Mouse (Mus musculus): ENCODE data around the gene Gm45717. TPM values are rescaled to one million over a fixed set of nuclear protein-coding genes. Genes with fewer than 3 reads are reported as not detected.
A peak's percentile ranks its signal among the peaks of the same experiment; 100 is the strongest.

Gene Gm45717
- 0.96 TPM in 1 of 2 replicates, not detected in the other for polyA plus RNA-seq (2015; fragmentation: Nextera tagmentation; extraction: Ambion mirVana)

DNA sequence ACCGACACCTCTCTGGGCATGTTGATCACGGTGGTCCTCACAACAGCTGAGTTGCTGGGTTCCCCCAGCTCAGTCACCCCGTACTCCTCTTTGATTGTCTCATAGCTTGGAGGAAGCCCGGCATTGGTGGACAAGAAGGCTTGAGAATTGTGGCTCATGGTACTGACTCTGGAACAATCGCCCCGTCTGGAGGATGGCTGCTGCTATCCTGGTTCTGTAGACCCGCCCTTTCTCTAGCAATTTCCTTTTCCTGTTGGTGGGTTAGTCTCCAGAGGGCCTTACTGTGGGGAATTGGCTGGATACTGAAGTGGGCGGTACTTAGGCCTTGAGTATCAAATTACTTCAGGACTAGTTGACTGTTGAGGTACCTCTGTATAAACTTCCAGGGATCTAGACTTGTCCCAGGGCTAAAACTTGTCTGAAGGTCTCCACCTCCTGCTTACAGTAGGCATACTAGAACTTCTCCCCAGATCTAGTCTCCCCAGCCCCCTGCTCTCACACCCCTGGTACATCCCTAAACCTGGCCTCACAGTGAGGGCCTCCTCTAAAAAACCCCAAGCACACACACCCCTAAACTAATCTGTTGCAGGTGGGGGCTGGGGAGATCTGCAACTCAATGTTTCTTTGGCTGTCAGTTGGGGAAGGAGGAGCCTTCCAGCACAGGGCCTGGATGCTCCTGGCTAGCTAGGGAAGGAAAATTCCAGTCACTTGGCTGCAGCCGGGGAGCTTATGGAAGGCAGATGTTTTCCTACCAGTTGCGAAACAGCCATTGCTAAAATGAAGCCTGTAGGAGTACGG, at the start of gene Gm45717, which contains the start of gene Ifitm2:
Gm45717 (minus strand) TSS at position 180 of the 798 bp plus-strand sequence.
Ifitm2 (minus strand) TSS at position 230 of the 798 bp plus-strand sequence.
- H3K36me3 ChIP-seq, result peaks cover 7% of the 10 kb centered on the region; the same call in 1 of the 2 replicates
- H3K4me2 ChIP-seq (replicated peaks), result peak within 1 kb of the TSS; percentile 82
- WGBS, result 5% methylated on average over 11 of the region's 11 CpGs
- peaks cover 58% of the 10 kb centered on the region for H3K4me1 ChIP-seq
- no peaks in the 10 kb centered on the region for H3K9me3 ChIP-seq (replicated peaks)
- H3K9ac ChIP-seq, result peak within 1 kb of the TSS; percentile 74
- H3K4me3 ChIP-seq (replicated peaks), result peak within 1 kb of the TSS; percentile 66
- peak; percentile 90 for ATAC-seq (ENCODE audit: insufficient number of reproducible peaks, low FRiP score, low TSS enrichment, low read depth)
- peak within 1 kb of the TSS; percentile 98 for H3K27ac ChIP-seq (replicated peaks)
- H3K27me3 ChIP-seq, result no peaks in the 10 kb centered on the region

DNA sequence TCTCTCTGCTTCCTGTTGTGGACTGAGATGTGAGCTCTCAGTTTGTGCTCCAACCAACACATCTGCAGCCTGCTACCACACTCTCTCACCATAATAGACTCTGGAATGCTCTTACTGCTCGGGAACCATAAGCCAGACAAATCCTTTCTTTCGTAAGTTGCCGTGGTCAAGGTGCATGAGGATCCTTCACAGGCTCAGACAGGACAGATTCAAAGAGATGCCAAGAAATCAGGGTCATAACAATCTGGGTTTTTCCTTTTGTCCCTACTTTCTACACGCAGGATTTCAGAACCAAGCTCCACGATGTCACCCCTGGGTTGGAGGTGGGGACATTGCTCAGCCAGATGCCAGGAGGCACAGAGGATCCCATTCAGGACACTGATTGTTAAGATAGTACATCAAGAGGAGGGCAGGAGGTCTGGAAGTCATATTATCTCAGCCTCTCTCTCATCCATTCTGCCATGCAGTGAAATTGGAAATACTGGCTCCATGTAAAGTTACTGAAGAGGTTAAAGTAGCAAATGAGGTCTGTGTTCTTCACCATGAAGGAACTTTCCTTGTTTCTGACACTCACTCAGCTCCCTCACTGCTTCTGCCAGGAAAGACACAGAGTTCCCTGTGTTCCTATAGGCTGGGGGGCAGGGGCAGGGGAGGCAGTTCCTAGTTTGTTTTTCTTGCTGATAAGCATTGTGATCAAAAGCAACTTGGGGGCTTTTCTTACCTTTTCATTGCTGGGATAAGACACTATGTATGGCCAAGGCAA, 47.7 kb upstream of the Gm45717 start:
- peaks cover 5% of the 10 kb centered on the region for H3K4me1 ChIP-seq
- no peaks in the 10 kb centered on the region for H3K27me3 ChIP-seq
- H3K4me2 ChIP-seq (replicated peaks), result no peak overlapping the region
- 76% methylated on average over 5 of the region's 5 CpGs for WGBS
- no peak overlapping the region for H3K9ac ChIP-seq
- H3K36me3 ChIP-seq, result no peaks in the 10 kb centered on the region
- H3K4me3 ChIP-seq (replicated peaks), result no peak overlapping the region
- H3K27ac ChIP-seq (replicated peaks), result no peak overlapping the region
- H3K9me3 ChIP-seq (replicated peaks), result no peaks in the 10 kb centered on the region
- ATAC-seq (ENCODE audit: insufficient number of reproducible peaks, low FRiP score, low TSS enrichment, low read depth), result no peak

DNA sequence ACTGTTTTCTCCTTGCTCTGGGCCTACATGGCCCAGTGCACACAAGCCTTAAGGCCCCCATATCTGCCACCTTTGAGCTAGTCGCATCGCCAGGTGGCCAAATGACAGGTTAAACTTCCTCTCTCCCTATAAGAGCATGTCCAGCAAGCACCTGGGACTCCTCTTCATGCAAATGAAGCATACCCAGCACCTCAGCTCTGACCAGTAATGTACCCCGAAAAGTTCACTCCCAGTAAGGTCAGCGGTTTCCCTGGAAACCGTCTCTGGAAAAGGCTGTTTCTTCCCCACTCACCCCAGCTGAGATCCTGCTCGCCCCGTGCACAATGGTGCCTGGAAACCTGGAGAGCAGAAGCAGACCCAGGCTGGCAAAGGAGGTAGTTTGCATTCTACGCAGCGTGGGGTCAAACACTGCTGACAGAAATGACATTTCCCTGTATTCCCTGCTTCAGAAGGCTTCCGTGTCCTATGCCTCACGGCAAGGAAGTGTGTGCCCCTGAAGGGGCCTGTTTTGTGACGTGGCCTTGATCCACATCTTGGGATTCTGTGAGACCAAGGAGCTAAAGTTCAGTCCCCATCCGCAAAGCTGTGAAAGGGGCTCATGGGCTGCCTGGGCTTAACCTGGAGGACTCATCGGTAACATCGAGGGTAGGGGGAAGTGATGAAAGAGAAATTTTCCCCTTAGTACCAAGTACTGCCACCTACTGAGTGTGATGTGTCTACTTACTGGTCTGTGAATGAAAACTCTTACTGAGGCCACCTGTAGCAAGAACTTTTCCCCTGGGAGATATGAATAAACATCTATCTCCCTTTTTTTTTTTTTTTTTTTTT, 45.4 kb upstream of the Gm45717 start:
- Histone ChIP-seq H3K9me3 (replicated peaks) (no peaks in the 10 kb centered on the region), H3K27me3 (no peaks in the 10 kb centered on the region), H3K27ac (replicated peaks) (no peak overlapping the region), H3K9ac (no peak overlapping the region), H3K4me1 (no peaks in the 10 kb centered on the region), H3K36me3 (no peaks in the 10 kb centered on the region), H3K4me3 (replicated peaks) (no peak overlapping the region), H3K4me2 (replicated peaks) (no peak overlapping the region)
- 74% methylated on average over 15 of the region's 15 CpGs for WGBS
- ATAC-seq (ENCODE audit: insufficient number of reproducible peaks, low FRiP score, low TSS enrichment, low read depth), result no peak

DNA sequence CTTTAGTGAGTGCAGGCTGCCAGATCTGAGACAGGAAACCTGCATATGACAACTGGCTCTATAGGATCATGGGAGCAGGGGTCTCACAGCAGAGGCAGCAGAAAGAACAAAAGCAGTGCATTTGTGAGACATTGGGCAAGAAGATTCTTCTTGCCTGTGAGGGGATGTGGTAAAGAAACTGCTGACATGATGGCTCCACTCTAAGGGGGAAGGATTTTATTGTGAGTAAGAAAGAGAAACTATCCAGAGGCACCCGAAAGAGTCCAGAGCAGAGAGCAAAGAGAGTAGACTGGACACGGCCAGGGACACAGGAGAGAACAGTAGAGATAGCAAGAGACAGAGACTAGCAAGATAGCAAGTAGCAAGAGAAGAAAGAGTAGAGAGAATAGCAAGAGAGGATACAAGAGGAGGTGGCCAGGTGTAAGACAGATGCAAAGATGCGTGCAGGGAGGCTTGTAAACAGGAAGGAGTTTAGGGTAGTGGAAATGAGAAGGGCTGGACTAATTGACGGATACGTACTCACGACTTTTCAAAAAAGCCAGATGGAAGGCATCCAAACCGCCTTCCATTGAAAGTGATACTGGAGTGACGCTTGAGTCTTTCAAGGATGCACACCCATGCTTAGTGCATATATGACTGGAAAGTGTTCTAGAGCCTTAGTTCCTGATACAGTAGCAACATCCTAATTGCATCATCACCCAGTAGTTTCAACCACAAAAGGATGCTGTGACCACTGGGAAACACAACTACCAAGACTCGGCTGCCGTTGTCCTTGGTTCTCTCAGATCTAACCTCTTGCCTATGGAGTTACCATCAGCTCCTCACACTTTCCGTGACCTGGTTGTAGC, 43.3 kb upstream of the Gm45717 start:
- no peak overlapping the region for H3K9ac ChIP-seq
- no peak overlapping the region for H3K4me3 ChIP-seq (replicated peaks)
- H3K4me1 ChIP-seq, result no peaks in the 10 kb centered on the region
- H3K27ac ChIP-seq (replicated peaks), result no peak overlapping the region
- no peak for ATAC-seq (ENCODE audit: insufficient number of reproducible peaks, low FRiP score, low TSS enrichment, low read depth)
- no peak overlapping the region for H3K4me2 ChIP-seq (replicated peaks)
- H3K27me3 ChIP-seq, result no peaks in the 10 kb centered on the region
- H3K36me3 ChIP-seq, result no peaks in the 10 kb centered on the region
- H3K9me3 ChIP-seq (replicated peaks), result no peaks in the 10 kb centered on the region
- 85% methylated on average over 11 of the region's 11 CpGs for WGBS

DNA sequence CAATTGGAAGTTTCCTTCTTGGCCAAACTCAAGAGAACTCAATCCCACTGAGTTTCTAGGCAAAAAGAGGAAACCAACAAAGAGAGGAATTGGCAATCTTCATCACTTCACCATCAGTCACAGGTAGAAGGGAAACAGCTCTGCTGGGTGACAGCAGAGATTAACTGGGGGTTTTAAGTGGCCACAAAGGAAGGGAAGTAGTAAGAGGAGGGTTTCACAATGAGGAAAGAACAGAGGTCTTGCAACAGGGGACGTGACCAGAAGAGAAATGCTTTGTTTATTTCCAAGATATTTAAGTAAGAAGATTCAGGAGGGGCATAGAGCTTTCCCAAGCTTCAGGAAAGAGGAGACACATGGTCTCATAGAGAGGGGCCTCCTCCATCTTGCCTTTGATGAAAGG, 42.1 kb upstream of the Gm45717 start:
- Histone ChIP-seq H3K27me3 (no peaks in the 10 kb centered on the region), H3K27ac (replicated peaks) (no peak overlapping the region), H3K4me1 (no peaks in the 10 kb centered on the region), H3K9me3 (replicated peaks) (no peaks in the 10 kb centered on the region), H3K9ac (no peak overlapping the region), H3K36me3 (no peaks in the 10 kb centered on the region), H3K4me3 (replicated peaks) (no peak overlapping the region), H3K4me2 (replicated peaks) (no peak overlapping the region)
- WGBS, result 63% methylated on average over 1 of the region's 1 CpGs
- ATAC-seq (ENCODE audit: insufficient number of reproducible peaks, low FRiP score, low TSS enrichment, low read depth), result no peak

DNA sequence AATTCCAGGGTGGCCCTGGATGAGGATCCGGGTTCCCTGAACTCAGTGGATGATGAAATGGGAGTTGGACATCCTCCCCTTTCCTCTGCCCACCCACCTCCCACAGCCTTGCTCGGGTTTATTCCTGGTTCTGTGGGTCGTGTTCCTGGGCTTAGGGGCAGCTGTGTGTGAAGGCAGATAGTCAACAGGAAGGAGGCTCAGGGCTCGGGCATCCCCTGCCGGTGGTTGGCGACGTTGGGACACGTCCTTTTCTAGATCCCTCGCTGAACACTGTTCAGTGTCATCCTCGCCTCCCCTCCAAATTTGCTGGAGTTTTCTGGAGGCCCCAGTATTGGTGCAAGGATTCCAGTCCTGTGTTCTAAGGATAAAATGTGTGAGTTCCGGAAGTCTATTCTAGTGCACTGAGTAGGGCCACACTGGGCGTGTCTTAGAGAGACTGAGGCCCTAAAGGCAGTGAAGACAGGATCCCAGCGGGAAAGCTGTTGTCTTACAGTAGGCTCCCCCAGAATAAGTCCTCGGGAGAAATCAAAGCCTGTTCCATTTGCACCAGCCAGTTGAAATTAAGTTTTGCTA, 35.5 kb upstream of the Gm45717 start:
- ATAC-seq (ENCODE audit: insufficient number of reproducible peaks, low FRiP score, low TSS enrichment, low read depth), result no peak
- no peaks in the 10 kb centered on the region for H3K9me3 ChIP-seq (replicated peaks)
- H3K4me3 ChIP-seq (replicated peaks), result no peak overlapping the region
- H3K9ac ChIP-seq, result no peak overlapping the region
- H3K36me3 ChIP-seq, result no peaks in the 10 kb centered on the region
- H3K4me1 ChIP-seq, result 0 out of 2 replicates have a peak, but pooled peaks cover 8% of the 10 kb centered on the region
- no peak overlapping the region for H3K4me2 ChIP-seq (replicated peaks)
- no peaks in the 10 kb centered on the region for H3K27me3 ChIP-seq
- H3K27ac ChIP-seq (replicated peaks), result no peak overlapping the region
- 84% methylated on average over 14 of the region's 14 CpGs for WGBS

DNA sequence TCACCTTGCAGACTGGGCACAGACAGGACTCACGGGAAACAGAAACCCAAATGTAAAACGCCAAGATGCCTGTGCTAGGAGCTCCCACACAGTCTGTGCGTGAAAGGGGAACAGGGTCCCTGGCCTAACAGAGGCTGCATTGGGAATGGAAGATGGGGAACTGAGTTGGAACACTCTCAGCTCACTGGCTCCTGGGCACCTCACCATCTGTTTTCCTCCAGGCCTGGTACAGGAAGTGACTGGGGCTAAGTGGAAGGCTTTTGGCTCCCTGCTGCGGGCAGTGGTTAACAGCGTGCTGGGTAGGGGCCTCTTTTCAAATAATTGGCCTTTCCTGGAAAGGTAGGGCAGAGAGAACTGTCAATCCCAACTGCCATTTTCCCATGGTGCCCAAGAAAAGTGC, 34.9 kb upstream of the Gm45717 start:
- Histone ChIP-seq H3K9me3 (replicated peaks) (no peaks in the 10 kb centered on the region), H3K27ac (replicated peaks) (no peak overlapping the region), H3K9ac (no peak overlapping the region), H3K4me3 (replicated peaks) (no peak overlapping the region), H3K36me3 (no peaks in the 10 kb centered on the region), H3K4me1 (0 out of 2 replicates have a peak, but pooled peaks cover 8% of the 10 kb centered on the region), H3K27me3 (no peaks in the 10 kb centered on the region), H3K4me2 (replicated peaks) (no peak overlapping the region)
- ATAC-seq (ENCODE audit: insufficient number of reproducible peaks, low FRiP score, low TSS enrichment, low read depth), result no peak
- 55% methylated on average over 5 of the region's 5 CpGs for WGBS

DNA sequence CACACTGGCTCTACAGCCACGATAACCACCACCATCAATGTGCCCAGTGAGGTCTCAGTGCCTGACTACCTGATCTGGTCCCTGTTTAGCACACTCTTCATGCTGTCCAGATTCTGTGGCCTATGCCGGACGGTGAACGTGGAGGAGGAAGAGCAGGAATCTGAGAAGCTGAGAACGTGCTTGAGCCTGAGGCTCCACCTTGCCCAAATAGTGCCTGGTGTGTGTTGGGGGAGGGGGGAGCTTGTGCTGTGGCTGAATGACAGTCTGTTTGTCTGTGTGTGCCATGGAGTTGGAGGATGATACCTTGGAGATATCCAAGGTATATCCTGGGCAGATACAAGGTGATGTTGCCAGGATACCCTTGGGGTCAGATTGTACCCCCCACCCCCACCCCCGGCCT, 34.4 kb upstream of the Gm45717 start:
- H3K27ac ChIP-seq (replicated peaks), result peak overlapping the region; percentile 14; the same call in 1 of the 2 replicates
- 46% methylated on average over 6 of the region's 6 CpGs for WGBS

DNA sequence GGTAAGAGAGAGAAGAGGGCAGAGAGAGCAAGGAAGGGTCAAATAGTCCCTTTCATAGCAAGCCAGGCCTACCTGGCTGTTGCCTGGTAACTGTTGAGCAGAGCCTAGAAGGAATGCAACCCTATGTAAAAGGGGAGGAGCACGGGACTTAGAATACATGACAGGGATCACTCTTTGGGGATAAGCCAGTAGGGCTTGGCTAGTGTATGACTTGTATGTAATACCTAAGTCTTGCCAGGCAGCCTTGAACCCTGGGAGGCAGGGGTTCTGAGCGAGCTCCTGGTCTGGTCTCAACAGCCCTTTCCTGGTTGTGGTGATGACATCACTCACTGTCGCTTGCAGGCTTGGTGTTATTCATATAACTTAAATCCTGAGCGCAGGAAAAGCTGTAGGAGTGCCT, 33.3 kb upstream of the Gm45717 start:
- H3K27ac ChIP-seq (replicated peaks), result no peak overlapping the region
- H3K4me2 ChIP-seq (replicated peaks), result no peak overlapping the region
- H3K36me3 ChIP-seq, result no peaks in the 10 kb centered on the region
- no peak overlapping the region for H3K4me3 ChIP-seq (replicated peaks)
- 72% methylated on average over 4 of the region's 4 CpGs for WGBS
- no peaks in the 10 kb centered on the region for H3K27me3 ChIP-seq
- H3K9ac ChIP-seq, result no peak overlapping the region
- no peaks in the 10 kb centered on the region for H3K9me3 ChIP-seq (replicated peaks)
- H3K4me1 ChIP-seq, result 0 out of 2 replicates have a peak, but pooled peaks cover 8% of the 10 kb centered on the region
- no peak for ATAC-seq (ENCODE audit: insufficient number of reproducible peaks, low FRiP score, low TSS enrichment, low read depth)

More for the DNA sequence above, 34.4 kb upstream of the Gm45717 start:
- H3K9me3 ChIP-seq (replicated peaks), result no peaks in the 10 kb centered on the region
- no peaks in the 10 kb centered on the region for H3K36me3 ChIP-seq
- no peak overlapping the region for H3K4me3 ChIP-seq (replicated peaks)
- H3K4me1 ChIP-seq, result 0 out of 2 replicates have a peak, but pooled peaks cover 8% of the 10 kb centered on the region
- H3K27me3 ChIP-seq, result no peaks in the 10 kb centered on the region
- no peak overlapping the region for H3K4me2 ChIP-seq (replicated peaks)
- H3K9ac ChIP-seq, result no peak overlapping the region
- 0 out of 2 replicates have a peak, but pooled peaks have one; percentile 37 for ATAC-seq (ENCODE audit: insufficient number of reproducible peaks, low FRiP score, low TSS enrichment, low read depth)
